8 mouse cellular contexts compared by ENCODE assay signal in the genomic region with DNA sequence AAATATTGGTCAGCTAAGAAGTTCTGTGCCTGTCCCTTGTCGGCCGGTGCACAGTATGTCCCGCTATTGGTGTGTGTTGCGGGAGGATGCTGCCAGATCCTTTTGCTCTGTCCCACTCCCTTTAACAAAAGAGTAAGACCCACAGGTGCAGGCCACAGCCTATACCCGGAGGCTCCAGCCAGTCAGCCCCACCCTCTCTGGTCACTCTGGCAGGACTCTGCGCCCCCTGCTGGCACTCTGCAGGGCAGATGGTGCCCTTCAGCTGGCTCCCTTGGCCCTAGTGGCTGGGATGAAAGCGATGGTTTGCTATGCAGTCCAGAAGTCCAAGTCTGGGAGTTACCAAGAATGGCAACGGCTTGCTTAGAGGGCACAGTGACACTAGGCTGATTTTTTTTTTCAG. TPM values are rescaled to one million over a fixed set of nuclear protein-coding genes. Genes with fewer than 3 reads are reported as not detected.
DNase-seq lines count a peak whose midpoint lies in the region; ATAC-seq and TF ChIP-seq lines count a peak whose summit lies in the region.

No protein-coding gene starts in this region.

- H3K4me1 ChIP-seq in CH12.LX (ENCODE audit: control insufficient read depth in 1 of 2, insufficient read depth in 2 of 2) = peaks cover under 1 to 12% of the 10 kb centered on the region in 2 experiments; a peak in 2 of 4 replicates
- peaks cover 34% of the 10 kb centered on the region for H3K4me1 ChIP-seq in forebrain, embryonic 10.5 days
- H3K4me1 ChIP-seq in heart, embryonic 16.5 days (ENCODE audit: control insufficient read depth, insufficient read depth, low read length) = peaks cover 6% of the 10 kb centered on the region; the same call in 1 of the 2 replicates
- no peaks in the 10 kb centered on the region; the same call in 1 of the 2 replicates for H3K4me1 ChIP-seq in lung, embryonic 14.5 days (ENCODE audit: insufficient read depth)

- peak; percentile 81 for DNase-seq in CH12.LX (ENCODE audit: extremely low read depth)
- DNase-seq in c-Kit-positive CD71-negative TER-119-negative erythroid progenitor cells, embryonic 14.5 days (ENCODE audit: low read depth) = peak; percentile 64
- peak; percentile 80 for DNase-seq in forebrain, embryonic 10.5 days (ENCODE audit: extremely low spot score, low spot score)
- DNase-seq in kidney, postnatal 25 days = peak; percentile 92
- peak; percentile 84 for DNase-seq in lung, embryonic 14.5 days
- peak; percentile 27 to 30 for DNase-seq in thymus, adult 18-20 months

- TF ChIP-seq POLR2A in CH12.LX (IDR thresholded peaks at IDR 0.05; ENCODE audit: low read depth, low read length) = 0 out of 2 replicates have a peak, but pooled peaks have one; percentile 23

- H3K9ac ChIP-seq in CH12.LX (ENCODE audit: insufficient read depth, low read depth) = peak overlapping the region; percentile 27; the same call in 1 of the 2 replicates
- no peak overlapping the region for H3K9ac ChIP-seq in heart, embryonic 16.5 days (ENCODE audit: low read length)
- H3K9ac ChIP-seq in lung, embryonic 14.5 days = no peak overlapping the region

- H3K4me2 ChIP-seq in CH12.LX (ENCODE audit: insufficient read depth, low read depth, poor library complexity, severe bottlenecking) = peak overlapping the region; percentile 64
- peak overlapping the region; percentile 45 for H3K4me2 ChIP-seq in heart, embryonic 16.5 days (ENCODE audit: low read depth, low read length)
- peak overlapping the region; percentile 27; the same call in 1 of the 2 replicates for H3K4me2 ChIP-seq in lung, embryonic 14.5 days

- no peak overlapping the region for H3K27ac ChIP-seq in CH12.LX (ENCODE audit: insufficient read depth, low read depth)
- H3K27ac ChIP-seq in forebrain, embryonic 10.5 days = no peak overlapping the region
- H3K27ac ChIP-seq in heart, embryonic 16.5 days (ENCODE audit: low read length) = no peak overlapping the region
- H3K27ac ChIP-seq in lung, embryonic 14.5 days (ENCODE audit: low read depth) = no peak overlapping the region

- in situ Hi-C loops in CH12.LX (cut with MboI; ENCODE audit: low pct_ligation_motif_present, low pct_unique_long_range_greater_than_20kb, low sequenced_read_pairs) = no loop called here

- WGBS in forebrain, embryonic 10.5 days = 33% methylated on average over 8 of the region's 8 CpGs
- WGBS in heart, embryonic 16.5 days = 29% methylated on average over 8 of the region's 8 CpGs
- WGBS in lung, embryonic 14.5 days = 31% methylated on average over 8 of the region's 8 CpGs

- no peak for TF ChIP-seq EP300 in CH12.LX (IDR thresholded peaks at IDR 0.05; ENCODE audit: low read length)

- ATAC-seq in heart, embryonic 16.5 days (replicated peaks; ENCODE audit: extremely low read depth, insufficient read depth, low FRiP score) = peak; percentile 84
- ATAC-seq in lung, embryonic 14.5 days (ENCODE audit: insufficient read depth) = peak; percentile 83
- ATAC-seq in neutrophil, adult 5-6 weeks (ENCODE audit: extremely low read depth, insufficient number of reproducible peaks, low FRiP score, poor library complexity, severe bottlenecking) = peak; percentile 61; the same call in 1 of the 2 replicates

- no peaks in the 10 kb centered on the region for H3K79me2 ChIP-seq in CH12.LX (replicated peaks; ENCODE audit: control insufficient read depth, extremely low read depth, insufficient read depth, poor library complexity, severe bottlenecking)

- no peaks in the 10 kb centered on the region for H3K36me3 ChIP-seq in CH12.LX (replicated peaks in 1 of 2; ENCODE audit: control insufficient read depth in 1 of 2, insufficient read depth in 1 of 2, low read length in 1 of 2)
- no peaks in the 10 kb centered on the region for H3K36me3 ChIP-seq in forebrain, embryonic 10.5 days (replicated peaks)
- H3K36me3 ChIP-seq in heart, embryonic 16.5 days (ENCODE audit: control insufficient read depth, insufficient read depth) = no peaks in the 10 kb centered on the region
- H3K36me3 ChIP-seq in lung, embryonic 14.5 days (ENCODE audit: insufficient read depth) = no peaks in the 10 kb centered on the region

- peak; percentile 57 to 97 for TF ChIP-seq CTCF in CH12.LX (conservative IDR thresholded peaks at IDR 0.05 in 1 of 2, IDR thresholded peaks at IDR 0.05 in 1 of 2; ENCODE audit: low read depth in 2 of 2, low read length in 2 of 2)
- peak; percentile 89 for TF ChIP-seq CTCF in lung, embryonic 14.5 days (IDR thresholded peaks at IDR 0.05; ENCODE audit: low read depth)

- dilution Hi-C loops in CH12.LX (cut with MboI; ENCODE audit: extremely low pct_ligation_motif_present, extremely low pct_unique_long_range_greater_than_20kb, low sequenced_read_pairs) = no loop called here

- no peak overlapping the region for H3K4me3 ChIP-seq in CH12.LX (replicated peaks in 1 of 3; ENCODE audit: low read depth in 2 of 3, low read length in 2 of 3, poor library complexity in 1 of 3)
- peak overlapping the region; percentile 18; the same call in 1 of the 2 replicates for H3K4me3 ChIP-seq in forebrain, embryonic 10.5 days
- no peak overlapping the region for H3K4me3 ChIP-seq in heart, embryonic 16.5 days (ENCODE audit: low read length)
- H3K4me3 ChIP-seq in lung, embryonic 14.5 days (ENCODE audit: low read depth, low read length) = no peak overlapping the region

- peaks cover 4% of the 10 kb centered on the region for H3K9me3 ChIP-seq in CH12.LX (replicated peaks; ENCODE audit: low read length)
- no peaks in the 10 kb centered on the region for H3K9me3 ChIP-seq in forebrain, embryonic 10.5 days
- H3K9me3 ChIP-seq in heart, embryonic 16.5 days (replicated peaks; ENCODE audit: control insufficient read depth, low read length) = no peaks in the 10 kb centered on the region
- H3K9me3 ChIP-seq in lung, embryonic 14.5 days (ENCODE audit: low read depth, low read length) = no peaks in the 10 kb centered on the region

- H3K27me3 ChIP-seq in CH12.LX (replicated peaks) = no peaks in the 10 kb centered on the region
- peaks cover 80% of the 10 kb centered on the region for H3K27me3 ChIP-seq in forebrain, embryonic 10.5 days (ENCODE audit: poor library complexity, severe bottlenecking)
- H3K27me3 ChIP-seq in heart, embryonic 16.5 days (ENCODE audit: control insufficient read depth, insufficient read depth, low read length) = peaks cover 14% of the 10 kb centered on the region
- peaks cover 11% of the 10 kb centered on the region for H3K27me3 ChIP-seq in lung, embryonic 14.5 days (ENCODE audit: insufficient read depth, low read length)

- TF ChIP-seq RAD21 in CH12.LX (IDR thresholded peaks at IDR 0.05; ENCODE audit: low read depth, low read length) = peak; percentile 57

TF ChIP-seq in CH12.LX, 34 proteins besides CTCF, POLR2A, EP300 and RAD21:
- TF ChIP-seq NELFE (IDR thresholded peaks at IDR 0.05; ENCODE audit: low read depth, low read length) = peak; percentile 42; the same call in 1 of the 2 replicates
- TF ChIP-seq RCOR1 (conservative IDR thresholded peaks at IDR 0.05; ENCODE audit: low read depth, low read length) = no peak
- peak; percentile 69 for TF ChIP-seq SMC3 (IDR thresholded peaks at IDR 0.05; ENCODE audit: low read depth, low read length)
- TF ChIP-seq MXI1 (IDR thresholded peaks at IDR 0.05; ENCODE audit: low read depth, low read length) = no peak
- peak; percentile 93 for TF ChIP-seq MAZ (IDR thresholded peaks at IDR 0.05; ENCODE audit: low read depth, low read length)
- TF ChIP-seq PAX5 (IDR thresholded peaks at IDR 0.05; ENCODE audit: low read length) = no peak
- peak; percentile 50; the same call in 1 of the 2 replicates for TF ChIP-seq IRF4 (IDR thresholded peaks at IDR 0.05; ENCODE audit: low read depth, low read length)
- TF ChIP-seq TCF12 (IDR thresholded peaks at IDR 0.05; ENCODE audit: low read depth, low read length) = peak; percentile 29; the same call in 1 of the 2 replicates
- TF ChIP-seq JUND (conservative IDR thresholded peaks at IDR 0.05; ENCODE audit: low read depth, low read length) = no peak
- no peak for TF ChIP-seq GABPA (IDR thresholded peaks at IDR 0.05; ENCODE audit: insufficient replicate concordance, low read depth, low read length)
- peak; percentile 46; the same call in 1 of the 2 replicates for TF ChIP-seq MEF2A (IDR thresholded peaks at IDR 0.05; ENCODE audit: borderline replicate concordance, low read depth, low read length)
- TF ChIP-seq ZNF384 (IDR thresholded peaks at IDR 0.05; ENCODE audit: low read depth, low read length) = no peak
- TF ChIP-seq MAX (IDR thresholded peaks at IDR 0.05; ENCODE audit: low read length) = no peak

RNA-seq across cellular contexts. Expression of gene Ldhal6b, which starts 15.9 kb away (rescaled TPM):
- total RNA-seq in CH12.LX (2012; rRNA removed) (0.25 and 0.59 TPM in 2 replicates), CH12.LX (2014; rRNA removed) (0.15 and 0.59 TPM in 2 replicates)
- polyA plus RNA-seq in CH12.LX (2012; ENCODE audit: insufficient read length, low read depth) = not detected in 2 replicates
- not detected in 2 replicates for polyA plus RNA-seq in forebrain, embryonic 10.5 days (2016; fragmentation: Nextera tagmentation; extraction: Ambion mirVana)
- not detected in 2 replicates for polyA plus RNA-seq in heart, embryonic 16.5 days (2015; fragmentation: Nextera tagmentation; extraction: Ambion mirVana)
- not detected in 2 replicates for polyA plus RNA-seq in lung, embryonic 14.5 days (2014; fragmentation: Nextera tagmentation; extraction: Ambion mirVana)
- total RNA-seq in neutrophil, adult 5-6 weeks (2017) = 1.5 and 3.0 TPM in 2 replicates

RNA-seq across cellular contexts. Expression of gene Tmem242, which starts 37.4 kb away (rescaled TPM):
- total RNA-seq in CH12.LX (2012; rRNA removed) (68.9 and 76.2 TPM in 2 replicates), CH12.LX (2014; rRNA removed) (83.1 and 99.1 TPM in 2 replicates)
- 80.4 and 82.1 TPM in 2 replicates for polyA plus RNA-seq in CH12.LX (2012; ENCODE audit: insufficient read length, low read depth)
- 125 and 129 TPM in 2 replicates for polyA plus RNA-seq in forebrain, embryonic 10.5 days (2016; fragmentation: Nextera tagmentation; extraction: Ambion mirVana)
- 123 and 126 TPM in 2 replicates for polyA plus RNA-seq in heart, embryonic 16.5 days (2015; fragmentation: Nextera tagmentation; extraction: Ambion mirVana)
- 127 and 130 TPM in 2 replicates for polyA plus RNA-seq in lung, embryonic 14.5 days (2014; fragmentation: Nextera tagmentation; extraction: Ambion mirVana)
- 13.5 and 18.2 TPM in 2 replicates for total RNA-seq in neutrophil, adult 5-6 weeks (2017)

Comparison
In these comparisons a context has a peak if more than half of its experiments do, and no peak if none do; other contexts are left out.
1. DNase-seq: peak in every context shown above with its lines; median percentile 92 in kidney, postnatal 25 days; 84 in lung, embryonic 14.5 days; 81 in CH12.LX; 80 in forebrain, embryonic 10.5 days; 64 in c-Kit-positive CD71-negative TER-119-negative erythroid progenitor cells, embryonic 14.5 days; 28 in thymus, adult 18-20 months.